Comparison of ENCODE assay signal across 16 mouse cellular contexts in genomic region chr14:59504831-59505230, GRCm38 (mm10).
"Had no signal": no experiment of that assay in that cellular context is flagged by ENCODE, and none has a peak within 500 bp of the region (broad histone marks: within the 10 kb centered on the region; RNA-seq: fewer than 3 reads in every experiment).

No protein-coding gene starts in this region.

- H3K27me3 ChIP-seq: limb, embryonic 13.5 days; liver, embryonic 15.5 days; midbrain, embryonic 12.5 days; neural tube, embryonic 13.5 days had no signal

- H3K27ac ChIP-seq: layer of hippocampus, adult 2 months; limb, embryonic 13.5 days; liver, embryonic 15.5 days; midbrain, embryonic 12.5 days; neural tube, embryonic 13.5 days had no signal

- H3K4me3 ChIP-seq: layer of hippocampus, adult 2 months; limb, embryonic 13.5 days; liver, embryonic 15.5 days; midbrain, embryonic 12.5 days; neural tube, embryonic 13.5 days had no signal

- H3K4me2 ChIP-seq: limb, embryonic 13.5 days; liver, embryonic 11.5 days; liver, embryonic 15.5 days; lung, embryonic 14.5 days; midbrain, embryonic 12.5 days; neural tube, embryonic 13.5 days had no signal

- H3K4me1 ChIP-seq: limb, embryonic 13.5 days; liver, embryonic 15.5 days; midbrain, embryonic 12.5 days; neural tube, embryonic 13.5 days had no signal

- H3K9me3 ChIP-seq: limb, embryonic 13.5 days; liver, embryonic 15.5 days; midbrain, embryonic 12.5 days; neural tube, embryonic 13.5 days had no signal

- DNase-seq: kidney, adult 18-20 months; kidney, postnatal 10 days; kidney, postnatal 4 days; left cerebral cortex, postnatal 4 days; lung, embryonic 14.5 days; lung, postnatal 10 days; lung, postnatal 4 days; right cerebral cortex, postnatal 14 days; thymus, postnatal 14 days had no signal

- H3K9ac ChIP-seq: limb, embryonic 13.5 days; liver, embryonic 15.5 days; lung, embryonic 14.5 days; midbrain, embryonic 12.5 days; neural tube, embryonic 13.5 days had no signal

- H3K36me3 ChIP-seq: limb, embryonic 13.5 days; midbrain, embryonic 12.5 days; neural tube, embryonic 13.5 days had no signal

- ATAC-seq: midbrain, embryonic 16.5 days had no signal
